Mouse (Mus musculus): ENCODE results near the gene Ehf. TPM values are rescaled to one million over a fixed set of nuclear protein-coding genes. Genes with fewer than 3 reads are reported as not detected.

The Ehf gene
- total RNA-seq (2021) = under 1 TPM in 1 of 2 experiments, not detected in 1; 0.50 TPM
- long read RNA-seq, experiment 1 = 0 reads
- long read RNA-seq, experiment 2 = 0 reads

- DNase-seq (ENCODE audit: low spot score in 2 of 2) = no peak
Observed at GRCm38 (mm10) chr2:103303132-103303531, at the start of gene Ehf. Gene Ehf (minus strand): TSS chr2:103303278.

DNA sequence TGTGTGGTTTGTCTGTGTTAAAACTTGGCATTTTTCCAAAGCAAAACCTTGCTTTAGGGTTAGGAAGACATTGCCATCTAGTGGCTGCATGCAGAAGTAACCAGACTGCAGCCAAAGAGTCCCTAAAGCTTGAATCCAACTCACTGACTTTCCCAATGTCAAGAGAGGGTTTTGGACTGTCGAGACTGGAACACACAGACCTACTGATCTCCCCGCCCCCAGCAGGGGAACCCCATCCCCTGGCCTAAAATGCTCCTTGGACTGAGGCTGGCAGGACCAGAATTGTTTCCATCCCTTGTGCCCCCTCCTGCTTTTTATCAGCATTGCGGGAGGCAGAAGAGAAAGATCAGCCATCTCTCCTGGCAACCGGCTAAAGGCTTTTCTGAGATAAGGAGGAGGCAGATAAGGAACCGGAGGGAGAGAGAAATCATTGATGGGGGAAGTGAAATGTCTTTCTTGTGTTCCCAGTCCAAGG, 44.4 kb upstream of the Ehf start:
- peak in 1 of 2 experiments; percentile 24 for DNase-seq (ENCODE audit: low spot score in 2 of 2)

DNA sequence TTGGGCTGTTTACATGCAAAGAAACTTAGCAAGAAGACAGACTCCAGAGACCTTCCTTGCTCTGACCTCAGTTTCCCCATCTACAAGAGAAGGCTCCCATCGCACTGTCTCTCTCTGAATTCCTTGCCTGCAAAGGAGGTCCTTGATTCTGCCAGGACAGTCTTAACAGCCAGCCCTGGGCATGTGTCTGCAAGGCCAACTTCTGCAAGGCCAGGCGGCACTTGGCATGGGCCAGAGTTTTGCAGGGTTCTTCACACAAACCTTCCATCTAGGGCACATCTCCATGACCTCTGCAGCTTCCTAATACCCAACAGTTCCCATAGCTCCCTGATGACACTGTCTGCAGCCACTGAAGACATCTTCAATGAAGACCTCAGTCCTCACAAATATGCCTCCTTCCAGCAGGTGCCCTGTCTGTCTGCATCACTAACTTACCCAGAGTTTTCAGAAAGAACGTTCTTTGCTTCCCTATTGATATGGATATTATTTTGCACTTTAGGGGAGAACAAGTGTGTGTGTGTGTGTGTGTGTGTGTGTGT, 43.7 kb upstream of the Ehf start:
- peak in 1 of 2 experiments; percentile 35 for DNase-seq (ENCODE audit: low spot score in 2 of 2)

GRCm38 (mm10) chr2:103343611-103344010, 40.5 kb upstream of the Ehf start:
- DNase-seq (ENCODE audit: low spot score in 2 of 2) = peak in 1 of 2 experiments; percentile 38

DNA sequence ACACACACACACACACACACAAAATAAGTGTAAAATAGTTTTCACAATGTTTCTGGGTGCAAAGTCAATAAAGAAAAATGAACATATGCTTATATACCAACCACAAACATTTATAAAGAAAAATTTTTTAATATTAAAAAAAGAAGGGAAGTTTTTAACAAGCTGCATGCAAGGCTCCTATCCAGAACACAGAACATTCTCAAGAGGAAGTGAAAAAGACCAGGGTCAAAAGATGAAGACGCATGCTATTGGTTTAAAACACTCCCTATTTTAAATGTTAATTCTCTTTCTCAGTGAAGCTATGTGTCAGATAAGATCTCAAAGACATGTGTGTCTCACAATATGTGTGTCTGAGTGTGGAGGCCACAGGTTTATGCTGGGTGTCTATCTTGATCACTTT, 39.0 kb upstream of the Ehf start:
- DNase-seq (ENCODE audit: low spot score in 2 of 2) = no peak

GRCm38 (mm10) chr2:103341375-103341971, 38.4 kb upstream of the Ehf start:
- no peak for DNase-seq (ENCODE audit: low spot score in 2 of 2)

- DNase-seq (ENCODE audit: low spot score in 2 of 2) = no peak
Observed at GRCm38 (mm10) chr2:103338706-103339105, 35.6 kb upstream of the Ehf start.

DNA sequence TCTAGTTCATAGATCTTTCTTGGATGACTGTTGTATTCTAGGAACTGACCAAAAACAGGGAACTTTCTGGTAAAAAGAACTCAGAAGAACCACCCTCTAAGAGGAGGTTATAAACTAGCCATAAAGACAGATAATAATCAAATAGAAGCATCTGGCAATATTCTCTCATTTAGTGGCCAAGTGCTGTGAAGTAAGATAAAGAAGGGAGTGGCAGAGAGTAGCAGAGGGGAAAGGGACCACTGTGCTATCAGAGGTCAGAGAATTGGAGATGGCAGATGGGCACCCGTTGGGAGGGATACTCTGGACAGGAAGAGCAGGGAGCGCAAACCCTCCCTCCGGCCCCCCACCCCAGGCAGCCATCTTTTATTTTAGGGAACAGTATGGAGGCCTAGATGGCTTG, 34.3 kb upstream of the Ehf start:
- no peak for DNase-seq (ENCODE audit: low spot score in 2 of 2)

GRCm38 (mm10) chr2:103336621-103337020, 33.5 kb upstream of the Ehf start:
- no peak for DNase-seq (ENCODE audit: low spot score in 2 of 2)

DNA sequence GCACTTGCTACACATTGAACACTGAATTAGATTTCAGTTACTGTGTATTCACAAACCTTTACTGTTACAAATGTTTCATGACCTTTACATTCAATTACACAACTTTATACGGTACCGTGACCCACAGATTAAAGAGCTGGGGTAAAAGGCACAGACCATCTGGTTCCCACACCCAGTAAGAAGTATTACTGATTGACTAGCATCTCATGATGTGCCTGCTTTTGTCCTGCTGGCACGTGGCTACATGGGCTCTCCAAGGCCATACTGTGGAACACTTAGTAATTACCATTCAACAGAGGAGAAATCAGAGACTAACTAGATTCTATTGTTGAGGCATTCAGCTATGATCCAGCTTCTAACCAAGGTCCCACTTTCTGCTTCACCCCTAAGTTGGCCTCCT, 32.9 kb upstream of the Ehf start:
- DNase-seq (ENCODE audit: low spot score in 2 of 2) = no peak

- no peak for DNase-seq (ENCODE audit: low spot score in 2 of 2)
Observed at GRCm38 (mm10) chr2:103331666-103332191, 28.7 kb upstream of the Ehf start.

DNA sequence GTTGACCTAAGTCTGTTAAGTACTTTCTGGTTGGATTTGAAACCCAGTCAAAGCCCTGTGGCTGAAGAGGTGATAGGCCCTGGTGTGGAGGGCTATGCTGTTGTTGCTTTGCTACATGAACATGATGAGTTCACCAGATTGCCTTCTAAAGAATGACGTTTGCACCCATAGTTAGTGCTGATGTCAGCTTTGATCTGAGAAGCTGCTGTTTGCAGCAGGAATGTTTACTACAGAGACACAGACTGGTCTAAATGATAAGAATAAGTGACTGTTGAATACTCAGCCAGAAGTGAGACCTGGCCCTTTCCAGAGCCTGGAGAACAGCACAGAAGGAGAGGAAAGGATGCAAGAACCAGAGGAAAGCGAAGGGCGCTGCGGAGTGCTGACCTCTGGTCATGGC, 25.7 kb upstream of the Ehf start:
- no peak for DNase-seq (ENCODE audit: low spot score in 2 of 2)

DNA sequence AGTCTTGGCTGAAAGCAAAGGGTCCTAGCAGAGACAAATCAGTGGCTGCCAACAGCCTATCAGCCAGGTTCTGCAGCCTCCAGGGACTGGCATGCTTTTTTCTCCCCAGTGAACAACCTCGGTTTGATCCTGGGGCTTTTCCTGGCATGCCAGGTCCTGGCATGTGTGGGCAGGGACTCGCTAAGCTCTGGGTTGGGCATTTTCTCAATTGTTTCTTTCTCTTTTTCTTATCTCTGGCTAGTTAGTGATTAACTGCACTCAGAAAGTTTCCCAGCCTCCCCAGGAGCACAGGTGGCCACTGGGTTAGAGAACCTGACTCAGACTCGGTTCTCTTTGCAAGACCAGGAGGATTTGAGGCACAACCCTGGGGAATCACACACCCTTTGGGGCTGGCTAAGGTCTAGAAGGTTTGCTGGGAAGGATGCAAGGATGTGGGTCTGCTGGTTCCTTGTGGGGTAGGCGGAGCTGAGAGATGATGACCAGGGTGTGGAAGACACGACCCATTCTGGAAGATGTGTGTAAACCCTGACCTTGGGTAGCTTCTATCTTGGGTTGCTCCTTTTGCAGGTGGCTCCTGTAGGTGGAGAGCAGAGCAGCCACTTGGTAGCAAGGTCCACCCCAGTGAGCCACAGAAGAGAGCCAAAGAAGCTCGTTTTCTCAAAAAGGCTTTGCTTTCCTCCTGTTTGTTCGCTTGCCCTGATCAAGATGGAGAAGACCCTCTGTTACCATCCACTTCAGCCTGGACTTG, 22.4 kb upstream of the Ehf start:
- no peak for DNase-seq (ENCODE audit: low spot score in 2 of 2)

GRCm38 (mm10) chr2:103324320-103324719, 21.2 kb upstream of the Ehf start:
- DNase-seq (ENCODE audit: low spot score in 2 of 2) = no peak

DNA sequence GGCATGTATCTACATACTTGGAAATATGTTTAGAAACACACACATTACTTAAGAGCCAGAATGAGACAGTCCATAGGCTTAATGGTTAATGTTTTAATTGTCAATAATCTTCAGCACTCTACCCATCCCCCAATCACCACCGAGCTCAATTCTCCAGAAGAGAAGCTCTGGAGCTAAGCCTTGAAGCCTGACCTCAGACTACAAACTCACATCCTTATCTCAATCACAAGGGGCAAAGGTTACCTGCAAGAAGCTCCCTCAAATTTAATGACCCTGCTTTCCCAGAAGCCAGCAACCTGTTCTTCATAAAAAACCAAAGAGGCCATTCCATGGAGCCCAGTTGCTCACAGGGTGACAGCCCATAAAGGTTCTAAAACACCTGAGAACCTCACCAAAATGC, 19.1 kb upstream of the Ehf start:
- no peak for DNase-seq (ENCODE audit: low spot score in 2 of 2)

GRCm38 (mm10) chr2:103321638-103322037, 18.6 kb upstream of the Ehf start:
- no peak for DNase-seq (ENCODE audit: low spot score in 2 of 2)

GRCm38 (mm10) chr2:103314002-103314401, 10.9 kb upstream of the Ehf start:
- no peak for DNase-seq (ENCODE audit: low spot score in 2 of 2)

- no peak for DNase-seq (ENCODE audit: low spot score in 2 of 2)
Observed at GRCm38 (mm10) chr2:103312640-103313039, 9.6 kb upstream of the Ehf start.

GRCm38 (mm10) chr2:103310663-103311062, 7.6 kb upstream of the Ehf start:
- no peak for DNase-seq (ENCODE audit: low spot score in 2 of 2)

- no peak for DNase-seq (ENCODE audit: low spot score in 2 of 2)
Observed at GRCm38 (mm10) chr2:103306686-103307085, 3.6 kb upstream of the Ehf start.

DNA sequence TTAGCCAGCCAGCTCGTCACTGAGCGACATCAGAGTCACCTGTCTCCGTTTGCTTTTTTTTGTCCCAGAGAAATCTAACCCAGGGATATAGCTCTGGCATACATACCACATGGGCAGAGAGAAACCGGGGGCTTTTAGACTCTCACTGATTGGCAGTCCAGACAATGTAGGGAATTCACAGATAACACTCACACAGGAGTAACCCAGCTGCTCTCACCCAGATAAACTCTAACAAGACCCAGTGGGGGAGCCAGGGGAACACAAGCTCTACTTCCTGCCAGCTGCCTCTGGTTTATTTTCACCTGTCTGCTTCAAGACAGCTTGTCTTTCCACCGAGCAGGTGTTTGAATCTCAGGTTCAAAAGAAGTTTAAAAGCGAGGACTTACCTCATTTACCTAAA, 409 bp downstream of the Ehf start:
- no peak for DNase-seq (ENCODE audit: low spot score in 2 of 2)

Measured in adrenal gland, adult 18-20 months (tissue).